Mouse (Mus musculus) monocyte, adult 5-6 weeks (primary cell): ENCODE data around the gene Copg1. TPM values are rescaled to one million over a fixed set of nuclear protein-coding genes. Genes with fewer than 3 reads are reported as not detected.
A peak's percentile ranks its signal among the peaks of the same experiment; 100 is the strongest.

Source experiments
- ATAC-seq: fragments of 153-309, 156-312 bp; replicated peaks from 2 replicates; pipeline ENCODE4 v1.8.0; 2017; ENCODE audit warnings: mild to moderate bottlenecking; ENCODE audit not compliant: low TSS enrichment, insufficient number of reproducible peaks, severe bottlenecking, poor library complexity, low FRiP score
- total RNA-seq: library from RNA; stranded (forward); fragments of 200-1000, 200-491, 200-594 nt; gene quantifications from 3 replicates; pipeline ENCODE4 v1.2.3, GENCODE M21; 2017

Copg1 gene
- total RNA-seq, 1 experiment from 2014 or later: 71.4 TPM

DNA sequence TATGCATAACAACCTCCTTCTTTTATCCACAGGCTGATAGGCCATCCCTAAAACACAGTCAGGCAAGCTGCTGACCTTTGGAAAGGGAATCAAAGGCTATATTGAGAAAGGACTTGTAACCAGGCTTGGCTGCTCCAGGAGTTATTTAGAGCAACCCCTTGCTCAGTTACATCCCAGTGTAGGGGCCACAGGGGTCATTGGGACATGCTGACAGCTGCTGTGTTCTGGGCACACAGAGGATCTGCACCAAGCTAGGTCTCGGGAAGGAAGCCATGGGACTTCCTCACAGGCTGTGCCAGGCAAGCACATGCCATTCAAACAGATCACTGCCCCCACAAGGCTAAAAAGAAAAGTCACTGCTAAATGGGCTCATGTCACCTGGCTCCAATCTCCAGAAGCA, 14.5 kb upstream of the Copg1 start:
- ATAC-seq: no peak

DNA sequence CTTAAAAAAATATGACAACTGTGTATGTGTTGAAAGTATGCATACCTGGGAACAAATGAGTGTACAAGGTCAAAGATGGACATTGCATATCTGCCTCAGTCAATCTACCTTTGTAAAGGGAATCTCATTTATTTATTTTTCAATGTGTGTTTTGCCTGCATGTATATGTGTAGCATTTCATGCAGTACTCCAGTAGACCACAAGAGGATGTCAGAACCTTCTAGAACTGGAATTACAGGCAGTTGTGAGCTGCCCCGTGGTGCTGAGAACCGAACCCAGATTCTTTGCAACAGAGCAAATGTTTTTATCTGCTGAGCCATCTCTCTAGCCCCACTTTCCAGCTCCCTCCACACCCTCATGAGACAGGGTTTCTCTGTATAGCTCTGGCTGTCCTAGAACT, 13.7 kb upstream of the Copg1 start:
- ATAC-seq: no peak

DNA sequence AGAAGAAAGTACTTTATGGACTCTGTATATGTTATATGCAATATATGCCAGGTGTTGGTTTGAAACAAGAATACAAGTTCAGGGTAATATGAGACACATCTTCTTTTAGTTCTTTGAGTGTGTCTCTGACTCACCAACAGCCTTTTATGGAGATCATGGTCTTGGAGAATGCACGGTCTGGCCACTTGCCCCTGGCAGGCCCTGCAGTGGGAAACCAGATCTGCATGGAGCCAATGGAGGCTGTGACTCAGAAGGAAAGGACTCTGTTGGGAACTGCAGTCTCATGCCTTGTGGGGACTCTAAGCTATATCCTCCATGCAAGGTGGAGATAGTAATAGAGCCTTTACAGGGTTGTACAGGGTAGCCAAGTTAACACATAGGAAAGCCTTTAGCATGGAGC, 12.5 kb upstream of the Copg1 start:
- no peak for ATAC-seq

DNA sequence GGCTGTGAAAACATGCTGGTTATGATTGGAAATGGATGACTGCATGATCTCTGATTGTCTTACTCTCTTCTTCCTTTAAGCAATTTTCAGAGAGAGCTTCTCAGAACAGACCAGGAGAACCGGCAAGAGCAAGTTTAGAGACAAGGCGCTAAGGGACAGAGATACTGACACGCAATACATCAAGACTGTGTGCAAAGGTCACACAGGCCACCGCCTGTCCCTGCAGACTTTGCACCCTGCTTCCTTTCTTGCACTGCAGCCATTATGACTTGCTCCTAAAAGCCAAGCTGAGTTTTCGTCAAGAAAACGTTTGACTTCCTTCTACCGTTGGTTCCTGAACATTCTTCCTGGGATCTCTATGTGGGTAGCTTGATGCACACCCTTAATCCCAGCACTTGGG, 12.1 kb upstream of the Copg1 start:
- no peak for ATAC-seq

DNA sequence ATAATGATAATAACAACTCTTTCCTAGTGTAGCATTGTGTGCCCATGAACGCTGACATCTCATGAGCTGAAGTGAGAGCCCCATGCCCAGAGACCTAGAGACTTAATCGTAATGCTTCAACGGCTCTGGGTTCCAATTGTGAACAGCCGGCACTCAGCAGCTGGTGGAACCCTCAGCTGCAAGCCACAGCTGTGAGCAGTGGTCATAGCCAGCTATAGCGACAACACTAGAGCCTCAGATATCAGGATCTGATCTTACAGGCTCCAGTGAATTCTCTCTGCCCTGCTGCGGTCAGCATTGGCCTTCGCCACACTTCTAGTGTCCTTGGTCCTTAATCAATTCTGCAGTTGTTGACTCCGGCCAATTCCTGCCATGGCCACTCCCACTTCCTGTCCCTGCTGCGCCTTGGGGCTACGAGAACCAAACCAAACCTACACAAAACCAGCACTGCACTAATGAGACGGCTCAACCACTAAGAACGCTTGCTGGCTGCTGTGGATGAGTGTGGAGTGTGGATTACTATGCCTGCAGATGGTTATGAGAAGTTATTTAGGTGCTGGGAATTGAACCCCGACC, 11.5 kb upstream of the Copg1 start:
- ATAC-seq: peak; percentile 62; the same call in 1 of the 2 replicates

DNA sequence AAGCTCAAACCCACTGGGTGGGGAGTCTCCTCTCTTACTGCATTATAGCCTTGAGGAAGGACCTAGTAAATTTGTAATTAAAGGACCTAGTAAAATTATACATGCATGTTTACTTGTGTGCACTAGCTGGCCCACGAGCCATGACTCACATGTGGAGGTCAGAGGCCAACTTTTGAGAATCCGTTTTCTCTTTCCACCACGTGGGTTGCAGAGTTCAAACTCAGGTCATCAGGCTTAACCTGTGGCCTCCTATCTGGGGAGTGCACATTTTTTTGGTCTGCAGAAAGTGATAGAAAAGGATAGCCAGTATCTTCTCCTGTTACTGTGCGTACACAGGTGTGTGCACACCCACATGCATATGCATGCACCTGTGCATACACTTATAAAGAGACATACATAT, 8.6 kb upstream of the Copg1 start:
- no peak for ATAC-seq

DNA sequence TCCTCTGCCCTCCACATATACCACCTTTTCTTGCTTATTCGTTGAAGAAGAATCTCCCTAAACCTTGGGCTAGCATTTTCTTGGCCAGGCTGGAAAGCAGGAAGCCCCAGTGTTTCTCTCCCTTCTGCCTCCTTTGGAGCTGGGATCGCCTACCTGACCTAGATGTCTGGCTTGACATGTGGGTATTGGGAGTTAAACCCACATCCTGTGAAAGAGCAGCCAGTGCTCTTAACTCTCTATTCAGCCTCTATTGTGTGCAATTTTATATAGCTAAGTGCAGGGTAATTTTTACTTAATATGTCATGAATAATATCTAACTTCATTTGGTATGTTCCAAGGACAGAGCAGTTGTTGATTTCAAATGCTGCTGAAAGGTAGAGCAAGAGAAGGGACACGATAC, 8.0 kb upstream of the Copg1 start:
- no peak for ATAC-seq

DNA sequence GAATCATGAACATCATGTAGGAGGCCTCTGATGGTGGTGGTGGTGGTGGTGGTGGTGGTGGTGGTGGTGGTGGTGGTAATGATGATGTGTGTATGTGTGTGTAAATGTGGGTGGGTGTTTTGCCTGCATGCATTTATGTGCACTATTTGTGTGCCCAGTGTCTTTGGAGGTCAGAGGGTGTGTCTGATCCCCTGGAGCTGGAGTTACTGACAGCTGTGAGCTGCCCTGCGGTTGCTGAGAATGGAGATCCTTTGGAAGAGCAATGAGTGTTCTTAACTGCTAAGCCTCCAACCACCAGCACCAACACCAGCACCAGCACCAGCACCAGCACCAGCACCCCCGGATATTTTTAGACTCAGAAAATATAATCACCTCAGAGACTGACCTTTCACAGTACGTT, 5.4 kb upstream of the Copg1 start:
- no peak for ATAC-seq

DNA sequence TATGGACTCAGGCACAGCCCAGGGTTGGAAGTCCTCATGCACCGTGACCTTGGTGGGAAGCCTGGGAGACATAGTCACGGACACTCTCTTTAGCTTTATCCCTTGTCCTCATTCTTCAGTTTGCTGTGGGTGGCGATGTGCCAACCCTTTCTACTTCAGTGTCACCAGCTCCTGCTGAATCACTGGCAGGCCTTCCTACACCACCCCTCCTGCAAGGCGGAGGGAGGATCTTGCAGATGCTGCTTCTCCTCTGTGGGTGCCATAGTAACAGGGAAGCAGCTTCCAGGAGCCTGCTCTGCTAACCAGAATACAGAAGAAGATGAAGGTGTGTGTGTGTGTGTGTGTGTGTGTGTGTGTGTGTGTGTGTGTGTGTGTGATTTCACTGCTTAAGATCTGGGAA, 4.8 kb upstream of the Copg1 start:
- ATAC-seq: no peak

DNA sequence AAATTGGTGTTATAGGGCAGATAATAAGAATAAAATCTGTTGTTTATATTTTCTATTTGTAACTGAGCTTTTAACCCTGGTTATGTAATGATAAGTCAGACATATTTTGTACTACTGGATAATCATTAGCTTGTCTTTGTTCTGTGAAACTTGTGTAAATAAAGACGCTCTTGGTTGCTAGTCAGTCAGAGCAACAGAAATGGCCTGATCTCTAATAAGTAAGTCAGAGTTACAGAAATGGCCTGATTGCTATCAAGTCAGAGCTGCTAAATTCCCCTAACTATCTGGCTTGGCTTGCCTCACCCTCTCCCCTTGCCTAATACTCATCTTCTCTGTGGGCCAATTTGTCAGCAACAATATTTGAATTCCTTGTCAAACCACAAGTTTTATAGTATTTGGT, 893 bp upstream of the Copg1 start:
- no peak for ATAC-seq

DNA sequence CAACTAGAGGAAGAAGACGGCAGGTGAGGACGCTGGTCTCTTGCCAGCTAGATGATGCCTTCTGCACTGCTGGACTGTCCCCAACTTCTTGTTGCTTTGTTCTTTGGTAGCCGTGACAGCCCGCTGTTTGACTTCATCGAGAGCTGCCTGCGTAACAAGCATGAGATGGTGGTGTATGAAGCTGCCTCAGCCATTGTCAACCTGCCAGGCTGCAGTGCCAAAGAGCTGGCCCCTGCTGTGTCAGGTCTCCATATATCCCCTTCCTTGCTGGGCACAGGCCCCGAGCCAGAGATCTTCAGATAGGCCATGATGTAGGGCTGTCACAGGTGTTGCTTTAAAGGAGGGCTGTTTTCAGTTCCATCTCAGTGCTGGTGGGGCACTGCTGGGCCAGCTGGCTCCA, 6.3 kb downstream of the Copg1 start:
- no peak for ATAC-seq

DNA sequence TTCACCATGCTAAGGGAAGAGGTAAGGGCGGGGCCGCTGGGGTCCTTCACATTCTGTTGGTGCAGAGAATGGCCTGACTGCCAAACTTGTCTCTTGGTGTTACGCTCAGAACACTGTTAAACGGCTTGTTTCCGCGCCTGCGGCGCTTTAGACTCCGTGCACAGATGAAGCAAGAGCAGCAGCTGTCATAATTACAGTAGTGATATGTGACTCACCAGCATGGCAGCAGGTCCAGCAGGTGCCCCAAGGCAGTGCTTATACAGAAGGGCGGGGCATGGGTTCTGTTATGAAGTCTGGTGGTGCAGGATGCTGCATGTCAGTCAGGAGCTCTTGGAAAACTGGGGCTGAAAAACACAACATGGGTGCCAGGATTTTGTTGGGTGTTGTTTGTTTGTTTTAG, 10.4 kb downstream of the Copg1 start:
- no peak for ATAC-seq

DNA sequence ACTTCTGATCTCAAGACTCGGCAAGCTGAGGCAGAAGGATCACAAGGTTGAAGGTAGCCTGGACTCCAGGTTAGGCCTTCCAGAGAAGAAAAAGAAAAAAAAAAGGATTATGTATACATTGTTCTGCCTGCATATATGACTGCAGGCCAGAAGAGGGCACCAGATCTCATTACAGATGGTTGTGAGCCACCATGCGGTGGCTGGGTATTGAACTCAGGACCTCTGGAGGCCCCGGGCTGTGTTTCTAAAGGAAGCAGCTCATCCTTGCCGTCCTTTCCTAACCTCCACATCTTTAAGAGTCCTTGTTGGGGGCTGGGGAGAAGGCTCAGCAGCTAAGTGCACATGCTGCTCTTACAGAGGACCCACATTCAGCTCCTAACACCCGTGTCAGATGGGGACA, 19.0 kb downstream of the Copg1 start:
- no peak for ATAC-seq

DNA sequence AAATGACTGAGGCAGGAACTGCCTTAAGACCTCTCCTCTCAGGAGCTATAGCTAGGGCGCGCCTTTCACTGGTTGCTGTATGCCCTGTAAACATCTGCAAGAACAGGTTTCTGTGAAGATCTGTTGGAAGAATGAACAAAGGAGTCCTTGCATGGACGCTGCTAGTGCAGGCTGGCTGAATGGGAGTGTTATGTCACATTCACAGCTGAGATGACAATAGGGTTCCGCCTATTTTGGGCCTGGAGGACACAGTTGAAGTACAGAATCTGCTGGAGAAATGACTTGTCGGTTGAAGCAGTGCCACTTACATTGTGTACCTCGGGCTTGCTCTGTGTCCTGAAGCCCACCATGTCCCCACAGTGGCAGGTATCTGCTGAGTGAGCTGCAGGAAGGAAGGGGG, 21.6 kb downstream of the Copg1 start:
- ATAC-seq: no peak

DNA sequence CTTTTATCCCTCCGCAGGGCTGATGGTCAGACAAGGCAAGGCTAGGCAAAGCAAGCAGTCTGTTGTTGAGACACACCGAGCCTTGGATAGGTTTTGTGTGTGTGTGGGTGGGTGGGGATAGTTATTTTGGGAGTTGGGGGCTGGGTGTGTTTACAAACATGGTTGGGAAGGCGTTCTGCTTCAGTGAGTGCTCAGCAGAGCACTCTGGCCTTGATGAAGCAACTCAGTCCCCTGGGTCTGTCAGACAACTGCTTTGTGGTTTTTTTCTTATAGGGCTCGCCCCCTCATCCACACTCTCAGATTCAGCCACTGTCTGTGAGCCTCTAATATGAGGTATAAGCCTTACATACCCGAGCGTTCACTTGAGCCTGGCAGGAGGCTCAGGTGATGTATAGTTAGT, 23.9 kb downstream of the Copg1 start:
- no peak for ATAC-seq

DNA sequence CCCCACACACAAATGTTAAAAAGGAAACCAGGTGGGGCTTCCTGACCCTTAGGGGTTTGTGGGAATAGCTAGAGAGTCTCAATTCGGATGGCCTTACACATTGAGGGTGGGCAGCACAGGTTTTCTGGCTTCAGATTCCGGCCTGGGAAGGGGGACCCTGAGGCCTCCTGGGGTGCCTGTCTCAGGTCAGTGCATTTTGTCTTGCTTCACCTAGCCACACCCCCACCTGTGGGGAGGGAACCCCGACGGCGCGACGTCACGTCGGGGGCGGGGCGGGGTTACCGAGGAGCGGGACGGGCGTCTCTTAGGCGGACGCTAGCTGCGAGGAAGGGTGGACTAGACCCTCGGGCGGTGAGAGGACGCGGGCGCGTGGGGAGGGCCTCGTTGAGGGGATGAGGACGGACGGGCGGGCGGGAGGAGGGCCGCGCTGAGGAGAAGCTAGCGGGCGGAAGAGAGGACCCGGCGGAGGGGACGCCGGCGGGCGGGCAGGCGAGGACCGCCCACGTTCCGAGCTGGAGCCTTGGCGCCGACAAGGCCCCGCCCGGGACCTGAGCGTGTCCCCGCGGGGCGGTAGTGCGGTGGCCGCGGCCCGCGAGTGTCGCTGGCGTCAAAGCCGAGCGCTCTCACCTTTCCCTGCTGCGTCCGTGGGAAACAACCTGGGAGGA, 26.2 kb downstream of the Copg1 start, which contains the start of gene Hmces:
TSS of gene Hmces (plus strand) at position 275 of the 665 bp plus-strand sequence.
- ATAC-seq: peak; percentile 53

DNA sequence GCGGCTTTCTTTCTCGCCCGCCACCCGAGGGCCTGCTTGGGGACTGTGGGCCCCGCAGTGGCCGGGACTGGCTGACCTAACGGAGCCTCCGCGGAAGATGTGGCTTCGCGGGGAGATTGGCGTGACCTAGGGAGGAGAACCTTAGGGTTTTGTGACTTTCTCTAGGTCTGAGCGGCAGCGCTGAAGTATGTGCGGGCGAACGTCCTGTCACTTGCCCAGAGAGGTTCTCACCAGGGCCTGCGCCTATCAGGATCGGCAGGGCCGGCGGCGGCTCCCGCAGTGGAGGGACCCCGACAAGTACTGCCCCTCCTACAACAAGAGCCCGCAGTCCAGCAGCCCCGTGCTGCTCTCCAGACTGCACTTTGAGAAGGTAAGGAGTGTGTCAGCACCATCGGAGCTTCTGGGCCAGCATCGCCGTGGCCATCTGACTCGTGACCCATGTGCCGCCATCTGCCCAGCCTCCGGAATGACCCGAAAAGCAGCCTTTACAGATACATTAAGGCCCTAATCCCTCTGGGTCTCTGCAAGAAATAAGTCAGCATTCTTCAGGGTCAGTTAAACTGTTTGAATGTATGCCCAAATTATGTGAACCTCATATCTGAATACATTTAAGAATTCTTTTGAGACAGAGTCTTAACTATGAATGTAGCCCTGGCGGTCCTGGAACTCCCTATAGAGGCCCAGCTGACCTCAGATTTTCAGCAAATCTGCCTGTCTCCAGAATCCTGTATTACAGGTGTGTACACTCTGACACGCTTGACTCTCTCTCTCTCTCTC, 26.9 kb downstream of the Copg1 start:
- ATAC-seq: no peak; the same call in 1 of the 2 replicates

DNA sequence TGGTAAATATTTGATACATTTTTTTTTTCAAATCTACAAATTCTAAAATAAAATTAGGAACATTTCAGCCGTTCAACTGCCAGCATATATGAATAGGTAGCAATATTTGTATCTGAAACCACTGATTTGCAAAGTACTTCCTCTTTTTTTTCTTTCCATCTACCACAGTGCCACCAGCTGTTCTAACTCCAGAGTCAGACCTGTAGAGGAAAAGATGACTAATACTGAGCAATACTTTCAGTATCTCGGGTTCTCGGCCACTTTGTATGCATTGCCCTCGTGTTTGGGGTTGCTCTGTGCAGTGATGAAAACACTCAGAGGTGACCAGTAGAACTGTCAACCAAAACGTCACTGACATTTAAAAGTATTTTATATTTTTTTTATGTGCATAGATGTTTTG, 28.3 kb downstream of the Copg1 start:
- ATAC-seq: peak; percentile 67

DNA sequence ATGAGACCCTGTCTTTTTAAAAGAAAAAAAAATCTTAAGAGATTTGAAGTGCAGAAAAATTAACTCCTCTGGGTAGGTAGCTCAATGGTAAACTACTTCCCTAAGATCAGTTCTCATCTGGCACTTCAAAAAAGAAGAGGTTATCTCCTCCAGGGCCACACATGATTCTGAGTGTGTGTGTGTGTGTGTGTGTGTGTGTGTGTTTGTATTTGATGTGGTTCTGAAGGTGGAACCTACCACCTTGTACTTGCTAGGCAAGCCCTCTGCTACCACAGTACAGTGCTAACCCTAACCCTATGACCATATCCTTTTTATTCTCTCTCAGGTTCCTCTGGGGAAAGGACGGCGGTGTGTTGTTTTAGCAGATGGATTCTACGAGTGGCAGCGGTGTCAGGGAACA, 33.6 kb downstream of the Copg1 start:
- no peak for ATAC-seq

DNA sequence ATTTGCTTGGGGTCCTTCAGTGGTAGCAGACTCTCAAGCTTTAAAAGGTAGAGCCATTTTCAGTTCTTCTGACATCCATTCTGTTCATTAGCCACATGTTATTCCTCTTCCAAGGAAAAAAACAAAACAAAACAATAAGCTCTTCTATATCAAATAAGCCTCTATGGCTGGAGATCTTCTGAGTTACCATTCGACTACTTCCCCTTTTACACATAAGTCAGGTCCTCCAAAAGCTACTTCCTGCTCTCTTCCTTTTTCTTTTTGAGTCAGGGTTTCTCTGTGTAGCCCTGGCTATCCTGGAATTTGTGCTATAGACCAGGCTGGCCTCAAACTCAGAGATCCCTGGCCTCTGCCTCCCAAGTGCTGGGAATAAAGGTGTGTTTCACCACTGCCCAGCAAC, 36.0 kb downstream of the Copg1 start:
- no peak for ATAC-seq
